Mouse (Mus musculus) urinary bladder, postnatal 14 days (tissue): ENCODE measurements around the gene Letmd1.
A peak's percentile ranks its signal among the peaks of the same experiment; 100 is the strongest.
"Not testable (repeated sequence)": the region's sequence is repeated elsewhere in the genome, so short reads cannot be mapped to it uniquely, and the experiment has no call there.

Experiments used
- DNase-seq: peaks from one replicate; pipeline ENCODE4 v3.0.0; 2021; ENCODE audit warnings: low spot score

Letmd1 gene

DNA sequence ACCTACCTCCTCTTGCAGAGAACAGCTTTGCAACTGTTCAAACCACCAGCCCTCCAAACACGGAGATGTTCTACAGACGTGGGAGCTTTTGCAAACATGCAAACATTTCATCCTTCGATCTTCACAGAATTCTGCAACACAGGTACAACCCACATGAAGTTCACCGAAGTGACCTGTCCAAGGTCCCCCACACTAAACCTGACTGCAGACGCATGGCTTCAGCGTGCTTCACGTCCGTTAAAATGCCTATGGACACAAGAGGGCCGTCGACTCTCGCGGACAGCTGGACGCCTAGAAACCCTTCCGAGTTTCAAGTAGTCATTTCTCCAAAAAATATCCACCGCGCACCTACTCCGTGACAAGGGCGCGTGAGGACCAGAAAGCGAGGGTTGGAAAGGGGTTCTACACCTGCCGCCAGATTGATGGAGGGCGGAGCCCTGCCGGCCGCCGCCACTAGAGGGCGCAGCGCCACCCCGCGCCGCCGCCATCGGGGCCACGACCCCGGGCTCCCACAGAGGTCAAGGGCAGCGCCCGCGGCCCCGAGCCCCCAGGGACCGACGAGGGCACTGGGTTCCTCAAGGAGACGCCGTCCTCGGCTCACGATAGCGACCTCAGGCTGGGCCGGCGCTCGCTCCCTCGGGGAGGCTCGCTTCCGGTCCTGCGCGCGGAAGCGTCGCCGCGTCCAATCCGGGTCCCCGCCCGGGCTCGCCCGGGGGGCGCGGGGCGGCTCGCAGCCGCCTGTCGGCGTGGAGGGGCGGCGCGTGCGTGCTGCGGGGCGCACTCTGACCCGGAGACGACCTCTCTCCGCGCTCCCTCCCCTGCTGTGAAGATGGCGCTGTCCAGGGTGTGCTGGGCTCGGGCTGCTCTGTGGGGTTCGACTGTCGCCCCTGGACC is at the start of gene Letmd1:
TSS of gene Letmd1 (plus strand) at position 729 of the 894 bp plus-strand sequence.
- DNase-seq: peak; percentile 84

DNA sequence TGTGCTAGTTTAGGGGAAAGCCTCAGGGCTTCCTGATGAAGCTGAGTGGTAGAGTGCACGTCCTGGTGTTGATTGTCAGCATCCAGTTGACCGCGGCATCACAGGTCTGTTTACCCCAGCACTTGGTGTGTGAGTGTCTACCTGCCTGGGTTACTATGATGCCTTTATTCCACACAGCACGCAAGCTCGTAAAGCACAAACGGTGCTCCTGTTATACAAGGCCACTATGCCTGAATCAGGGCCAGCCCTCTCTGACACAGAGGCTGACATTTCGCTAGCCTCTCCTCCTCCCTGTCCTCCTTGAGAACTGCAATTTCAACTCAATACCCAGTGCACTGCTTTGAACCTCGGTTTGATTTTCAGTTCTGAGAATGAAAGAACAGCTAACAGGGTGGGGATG is 49.5 kb upstream of the Letmd1 start:
- no peak for DNase-seq

DNA sequence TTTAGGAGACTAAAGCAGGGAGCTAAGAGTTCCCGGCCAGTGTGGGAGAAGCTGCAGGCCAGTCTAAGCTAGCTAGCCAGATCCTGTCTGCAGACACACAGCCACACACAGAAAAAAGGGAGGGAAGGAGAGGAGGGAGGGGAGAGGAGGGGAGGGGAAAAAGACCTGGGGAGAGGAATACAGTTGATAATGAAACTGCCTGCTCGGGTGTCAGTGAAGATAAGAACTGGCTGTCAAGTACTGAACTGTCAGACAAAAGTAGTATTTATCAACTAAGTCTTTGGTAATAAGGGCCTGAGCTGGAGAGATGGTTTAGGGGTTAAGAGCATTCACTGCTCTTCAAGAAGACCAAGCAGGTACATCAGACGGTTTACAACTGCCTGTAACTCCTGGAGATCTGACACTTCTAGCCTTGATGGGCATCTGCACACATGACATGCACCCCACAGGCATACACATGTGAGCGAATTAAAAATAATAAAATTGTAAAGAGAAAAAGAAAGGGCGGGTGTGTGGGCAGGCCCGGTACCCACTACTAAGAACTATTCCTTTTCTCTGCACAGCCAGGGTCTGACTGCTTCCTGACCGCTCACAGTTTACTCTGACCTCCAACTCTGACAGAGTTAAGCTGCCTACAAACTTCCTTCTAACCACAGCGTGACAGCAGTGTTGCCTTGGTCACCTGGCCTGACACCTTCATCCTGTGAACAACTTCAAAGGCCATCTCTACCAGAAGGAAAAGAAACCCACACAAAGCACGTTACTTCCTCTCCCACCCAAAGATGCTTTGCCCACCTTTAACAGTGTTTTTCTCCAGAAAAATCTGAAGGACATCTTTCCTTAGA is 48.7 kb upstream of the Letmd1 start:
- no peak for DNase-seq

DNA sequence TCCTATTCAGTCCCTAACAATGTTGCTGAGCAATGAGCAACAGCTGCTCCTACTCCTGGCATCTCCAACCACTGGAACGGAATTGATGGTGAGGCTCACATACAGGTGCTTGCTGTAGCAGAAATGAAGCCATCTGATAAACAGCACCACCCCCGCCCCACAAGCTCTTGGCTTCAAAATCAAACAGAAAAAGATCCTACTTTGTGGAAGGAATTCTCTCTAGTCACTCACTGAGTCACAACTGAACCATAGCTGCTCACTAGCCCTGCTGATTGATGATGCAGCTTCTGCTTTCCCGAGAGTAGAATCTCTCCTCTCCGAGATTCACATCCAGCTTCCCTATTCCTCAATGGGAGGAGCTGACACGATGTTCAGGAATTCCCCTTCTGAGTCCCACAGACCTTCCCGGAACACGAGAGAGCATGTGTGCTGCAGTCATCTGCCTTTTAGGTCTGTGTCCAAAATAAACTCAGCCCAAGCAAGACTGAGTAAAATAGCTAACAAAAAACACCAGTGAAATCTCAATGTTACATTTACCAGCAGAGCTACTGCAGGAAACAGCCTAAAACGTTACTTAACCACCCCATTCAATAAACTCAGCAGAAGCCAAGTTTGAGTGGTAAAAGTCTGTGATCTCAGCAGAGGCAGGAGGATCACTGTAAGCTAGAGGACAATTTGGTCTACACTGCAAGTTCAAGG is 47.6 kb upstream of the Letmd1 start:
- no peak for DNase-seq

DNA sequence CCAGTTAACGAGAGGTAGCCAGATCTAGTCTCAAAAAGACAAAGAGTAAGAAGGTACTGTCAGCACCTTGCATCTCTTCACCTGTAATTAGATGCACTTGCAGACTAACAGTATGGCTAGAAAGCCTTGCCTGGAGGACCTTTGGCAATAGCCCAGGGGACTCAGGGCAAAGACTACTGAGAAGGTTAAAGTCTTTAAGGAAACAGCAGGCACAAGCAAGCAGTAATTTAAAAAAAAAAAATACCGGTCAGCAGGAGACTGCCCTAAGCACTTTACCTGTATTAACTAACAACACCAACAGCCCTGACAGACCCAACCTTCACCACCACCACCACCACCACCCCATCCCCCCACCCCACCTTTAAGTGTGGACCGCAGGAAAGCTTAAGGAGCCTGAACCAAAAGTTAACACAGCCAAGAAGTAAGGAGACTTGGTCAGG is 47.0 kb upstream of the Letmd1 start, which contains the start of gene Gm5475:
TSS of gene Gm5475 (plus strand) at position 390 of the 440 bp plus-strand sequence.
- not testable (repeated sequence) for DNase-seq

DNA sequence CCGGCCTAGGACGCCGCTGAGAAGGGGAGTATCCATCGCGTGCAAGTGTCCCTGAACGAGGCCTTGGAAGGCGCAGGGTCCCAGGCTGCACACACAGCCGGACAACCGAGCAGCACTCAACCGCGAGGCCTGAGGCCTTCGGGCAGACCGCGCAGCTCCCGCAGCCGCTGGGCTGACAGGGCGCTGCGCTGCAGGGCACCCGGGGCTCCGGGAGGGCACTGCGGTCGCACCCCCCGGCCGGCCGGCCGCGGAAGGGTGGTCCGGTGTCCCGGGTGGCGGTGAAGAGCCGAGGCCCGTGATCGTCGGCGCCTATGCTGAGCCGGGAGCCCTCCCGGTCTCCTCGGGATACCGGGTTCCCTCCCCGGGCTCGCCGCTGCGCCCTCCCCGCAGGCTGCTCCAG is 46.3 kb upstream of the Letmd1 start:
- DNase-seq: peak; percentile 34

DNA sequence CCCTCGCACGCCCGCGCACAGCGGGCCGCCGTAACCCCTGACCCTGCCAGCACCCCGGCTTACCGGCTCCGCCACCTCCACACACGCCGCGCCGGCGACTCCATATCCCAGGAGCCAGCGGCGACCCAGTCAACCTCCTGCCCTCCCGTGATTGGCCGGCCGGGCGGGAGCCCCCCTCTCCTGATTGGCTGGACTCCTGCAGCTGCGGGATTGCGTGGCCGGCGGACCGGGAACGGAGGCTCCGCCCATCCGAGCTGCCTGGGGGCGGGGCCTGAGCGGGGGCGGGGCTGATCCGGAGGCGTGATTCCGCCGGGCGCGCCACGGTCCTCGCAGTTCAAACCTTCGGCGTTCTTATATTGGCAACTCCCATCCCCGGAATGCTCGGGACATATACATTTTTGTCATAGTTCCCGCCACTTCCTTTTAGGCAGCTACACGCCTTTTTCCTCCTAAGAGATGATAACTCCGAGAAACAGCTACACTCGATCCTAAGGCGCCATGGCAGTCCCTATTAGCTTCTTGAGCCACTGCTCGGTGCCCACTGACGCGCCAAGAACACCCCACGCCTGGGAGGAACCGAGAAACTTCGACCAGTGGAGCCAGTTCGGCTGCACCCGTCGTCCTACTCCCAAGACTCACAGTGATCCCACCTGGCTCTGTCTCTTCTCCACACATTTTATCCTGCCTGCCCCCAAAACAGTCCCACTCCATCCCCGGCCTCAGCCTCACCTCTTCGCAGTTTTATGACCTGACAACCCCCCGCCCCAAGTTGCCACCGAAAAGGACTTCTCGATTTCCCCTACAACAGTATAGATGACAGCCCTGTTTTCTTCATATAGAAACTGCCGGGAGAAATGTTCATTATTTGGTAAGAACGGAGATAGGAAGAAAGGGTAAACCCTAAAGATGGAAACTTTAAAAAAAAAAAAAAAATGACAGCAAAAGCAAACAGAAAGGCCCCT is 45.6 kb upstream of the Letmd1 start:
- peak; percentile 97 for DNase-seq

DNA sequence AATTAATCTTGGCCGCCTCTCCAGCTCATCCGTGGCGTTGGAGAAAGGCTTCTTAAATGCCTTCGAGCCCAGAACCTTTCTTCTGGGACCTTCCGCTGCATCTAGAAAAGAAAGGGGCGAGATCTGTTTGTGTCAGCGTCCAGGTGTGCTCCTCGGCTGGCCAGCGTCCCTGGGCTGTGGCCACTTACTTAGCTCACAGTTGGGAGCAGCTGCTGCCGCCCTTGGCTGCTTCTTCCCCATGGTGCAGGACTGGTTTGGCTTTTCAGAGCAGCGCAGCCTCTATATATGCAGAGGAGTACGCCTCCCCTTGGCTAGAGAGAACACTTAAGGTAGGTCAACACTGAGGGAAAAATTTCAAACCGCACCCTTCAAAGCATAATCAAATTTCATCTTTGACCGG is 44.9 kb upstream of the Letmd1 start:
- peak; percentile 49 for DNase-seq

DNA sequence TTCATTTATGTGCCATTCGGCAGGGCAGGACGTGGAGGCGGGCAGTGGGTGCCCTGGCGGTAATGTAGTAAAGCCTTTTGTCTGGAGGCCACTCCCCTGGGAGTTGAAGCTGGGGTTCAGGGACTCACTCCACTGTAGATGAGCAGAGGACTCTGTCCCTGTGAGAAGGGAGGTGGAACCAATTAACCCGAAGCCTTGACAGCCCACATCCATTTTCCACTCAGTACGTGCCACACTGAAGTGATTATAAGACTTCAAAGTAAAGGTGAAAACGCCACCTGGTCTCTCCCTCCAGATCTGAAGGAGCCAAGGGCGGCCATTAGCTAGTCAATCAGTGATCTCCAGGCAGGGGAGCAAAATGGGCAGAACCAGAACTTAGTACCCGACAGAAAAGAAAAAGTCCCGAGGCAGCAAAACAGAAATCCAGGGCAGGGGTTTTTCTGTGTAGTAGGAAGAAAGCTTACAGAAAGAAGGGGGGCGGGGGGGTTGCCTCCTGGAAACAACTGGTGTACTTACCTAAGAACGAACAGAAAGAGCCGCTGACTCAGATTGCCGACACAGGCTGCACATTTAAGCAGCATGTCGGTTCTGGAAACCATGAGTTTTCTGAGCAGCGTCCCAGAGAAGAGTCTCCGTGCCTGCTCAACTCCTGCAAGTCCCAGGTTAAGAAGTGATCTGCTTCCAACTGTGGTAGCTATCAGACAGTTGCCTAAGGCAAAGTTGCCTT is 44.3 kb upstream of the Letmd1 start, which contains the start of gene Slc11a2:
TSS of gene Slc11a2 (minus strand) at position 677 of the 727 bp plus-strand sequence.
- no peak for DNase-seq

DNA sequence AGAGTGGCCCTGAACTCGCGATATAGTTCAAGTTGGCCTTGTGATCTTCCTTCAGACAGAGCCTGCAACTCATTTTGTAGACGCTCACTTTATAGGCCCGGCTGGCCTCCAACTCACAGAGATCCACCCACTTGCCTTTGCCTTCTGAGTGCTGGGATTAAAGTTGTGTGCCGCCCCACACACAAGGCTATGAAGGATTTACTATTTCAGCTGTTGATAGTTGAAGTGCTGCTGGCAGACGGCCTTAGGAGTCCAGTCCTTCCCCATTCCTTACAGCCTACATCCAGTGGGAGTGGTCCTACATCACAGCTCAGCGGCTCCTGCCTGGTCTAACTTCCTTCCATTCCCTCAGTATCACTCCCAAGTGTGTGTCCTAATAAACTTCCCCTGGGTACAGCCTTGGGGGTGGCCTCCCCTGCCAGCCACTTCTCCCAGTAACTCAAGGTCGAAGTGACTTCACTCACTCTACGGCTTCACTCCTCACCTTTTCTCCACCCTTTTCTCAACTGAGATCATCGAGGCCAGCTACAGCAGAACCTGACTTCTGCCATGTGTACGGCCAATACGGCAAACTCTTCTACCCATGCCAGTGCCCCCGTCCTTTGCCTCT is 40.4 kb upstream of the Letmd1 start:
- peak; percentile 52 for DNase-seq

DNA sequence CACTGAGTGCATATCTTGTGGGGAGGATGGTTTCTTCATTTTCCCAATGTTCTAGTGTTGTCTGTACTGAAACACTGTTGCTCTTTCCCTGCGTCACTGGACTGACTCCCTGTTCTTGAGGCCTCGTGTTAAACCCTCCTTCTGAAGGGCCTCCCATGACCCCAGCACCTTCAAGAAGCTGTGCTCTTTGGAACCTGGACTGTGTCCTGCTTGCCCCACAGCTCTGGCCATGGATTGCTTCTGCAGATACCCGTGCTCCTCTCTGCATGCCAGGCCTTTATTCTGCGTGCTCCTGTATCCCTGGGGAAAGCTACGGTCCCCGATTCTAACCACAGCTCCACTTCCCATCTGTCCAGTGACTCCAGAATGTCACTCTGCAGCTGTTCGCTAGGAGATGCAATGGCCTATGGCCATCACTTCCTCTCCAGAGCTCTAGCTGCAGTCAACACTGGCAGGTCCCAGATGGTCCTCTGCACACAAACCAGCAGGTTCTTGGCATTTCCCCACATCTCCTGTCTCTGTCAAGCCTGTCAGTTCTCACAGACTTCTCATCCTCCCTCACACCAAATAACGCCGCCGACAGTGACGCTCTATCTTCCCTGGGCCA is 38.8 kb upstream of the Letmd1 start:
- DNase-seq: no peak

DNA sequence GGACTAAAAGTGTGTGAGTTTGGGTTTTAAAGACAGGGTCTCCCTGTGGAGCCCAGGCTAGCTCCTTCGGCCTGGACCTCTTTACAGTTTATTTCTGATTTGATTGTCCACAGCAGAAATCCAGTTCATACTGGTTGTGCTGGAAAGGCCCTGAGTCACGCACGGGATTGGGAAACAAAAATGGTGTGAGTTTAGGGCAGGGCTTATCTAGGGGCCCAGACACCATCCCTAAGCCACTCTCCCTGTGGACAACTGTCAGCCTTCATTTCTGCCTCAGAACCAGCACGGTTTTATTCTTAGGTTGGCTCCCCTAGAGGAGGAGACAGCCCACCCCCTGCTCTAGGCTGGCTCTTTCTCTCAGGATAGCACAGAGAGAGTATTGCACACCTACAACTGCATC is 35.6 kb upstream of the Letmd1 start:
- DNase-seq: no peak

DNA sequence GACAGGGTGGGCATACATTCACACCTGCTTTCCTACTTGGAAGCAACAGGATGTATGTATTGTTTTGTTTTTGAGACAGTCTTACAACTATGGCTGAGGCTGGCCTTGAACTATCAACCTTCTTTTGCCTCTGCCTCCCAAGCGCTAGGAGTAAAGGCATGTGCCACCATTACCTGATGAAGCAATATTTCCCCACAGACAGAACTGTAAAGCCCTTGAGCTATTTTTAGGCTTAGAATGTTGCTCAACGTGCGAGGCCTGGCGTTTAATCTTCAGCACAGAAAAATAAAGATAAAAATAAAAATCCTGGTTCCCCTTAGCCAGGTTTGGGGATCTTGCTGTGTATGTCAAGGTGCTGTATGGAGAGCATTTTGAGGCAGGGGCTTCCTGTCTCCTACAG is 32.7 kb upstream of the Letmd1 start:
- no peak for DNase-seq

DNA sequence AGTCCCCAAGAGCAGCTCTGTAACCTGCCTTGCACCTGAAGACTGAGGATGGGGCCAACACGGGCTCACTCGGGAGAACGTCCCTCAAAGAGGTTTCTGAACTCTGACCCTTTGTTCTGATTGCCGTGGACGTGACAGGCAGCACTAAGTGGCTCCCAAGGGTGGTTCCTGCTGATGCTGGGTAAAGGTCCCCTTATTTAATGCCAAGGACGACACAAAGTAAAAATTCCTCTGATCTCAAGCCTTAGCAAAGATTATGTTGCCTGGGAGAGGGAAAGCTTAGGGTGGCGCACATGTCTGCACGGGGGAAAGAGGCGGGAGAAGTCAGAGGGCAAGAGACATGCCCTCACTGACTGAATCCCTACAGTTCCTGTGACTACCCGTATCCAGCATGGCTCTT is 32.3 kb upstream of the Letmd1 start:
- DNase-seq: no peak

DNA sequence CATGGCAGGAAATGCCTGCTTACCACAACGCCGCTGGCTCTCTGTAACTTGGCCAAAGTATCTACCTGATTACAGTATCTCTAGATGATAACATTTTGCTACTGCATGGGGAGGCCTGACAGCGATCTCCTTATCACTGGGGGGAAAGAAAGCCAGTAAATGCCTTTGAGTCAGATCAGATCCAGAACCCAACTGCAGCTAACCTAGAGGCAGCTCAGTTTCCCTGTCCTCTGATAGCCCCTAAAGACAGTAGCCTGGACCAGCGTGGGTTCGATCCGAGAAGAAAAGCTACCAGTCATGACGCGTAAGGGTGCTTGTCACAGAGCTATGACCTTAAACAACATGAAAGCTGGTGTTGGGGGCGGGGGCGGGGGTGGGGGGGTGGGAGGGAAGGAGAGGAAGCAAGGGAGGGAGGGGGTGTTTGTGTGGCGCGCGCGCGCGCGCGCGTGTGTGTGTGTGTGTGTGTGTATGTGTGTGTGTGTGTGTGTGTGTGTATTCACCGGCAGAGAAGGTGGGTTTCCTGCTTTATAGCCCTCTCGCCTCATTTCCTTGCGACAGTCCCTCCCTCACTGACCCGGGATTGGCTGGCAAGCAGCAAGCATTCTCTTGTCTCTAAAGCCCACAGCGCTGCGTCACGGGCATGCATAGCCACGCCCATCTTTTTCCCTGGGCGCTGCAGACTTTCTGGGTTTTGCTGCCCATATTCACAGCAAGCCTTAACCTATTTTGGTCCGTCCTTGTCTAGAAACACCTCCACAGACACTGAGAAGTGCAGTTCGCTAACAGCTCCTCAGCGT is 25.5 kb upstream of the Letmd1 start:
- DNase-seq: peak; percentile 88

DNA sequence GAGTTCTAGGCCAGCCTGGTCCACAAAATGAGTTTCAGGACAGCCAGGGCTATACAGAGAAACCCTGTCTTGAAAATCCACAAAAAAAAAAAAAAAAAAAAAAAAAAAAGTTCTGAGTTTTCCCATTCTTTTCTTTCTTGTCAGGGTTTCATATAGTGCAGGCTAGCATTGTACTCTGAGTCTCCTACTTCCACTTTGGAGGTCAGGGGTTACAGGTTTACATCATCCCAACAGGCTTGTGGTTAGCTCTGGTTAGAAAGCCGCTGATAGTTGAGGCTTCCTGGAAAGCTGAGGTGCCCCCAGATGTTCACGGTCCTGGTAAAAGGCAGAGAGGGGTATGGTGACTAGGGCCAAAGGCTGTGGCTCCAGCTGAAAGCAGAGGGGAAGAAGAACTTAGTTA is 21.9 kb upstream of the Letmd1 start:
- no peak for DNase-seq

DNA sequence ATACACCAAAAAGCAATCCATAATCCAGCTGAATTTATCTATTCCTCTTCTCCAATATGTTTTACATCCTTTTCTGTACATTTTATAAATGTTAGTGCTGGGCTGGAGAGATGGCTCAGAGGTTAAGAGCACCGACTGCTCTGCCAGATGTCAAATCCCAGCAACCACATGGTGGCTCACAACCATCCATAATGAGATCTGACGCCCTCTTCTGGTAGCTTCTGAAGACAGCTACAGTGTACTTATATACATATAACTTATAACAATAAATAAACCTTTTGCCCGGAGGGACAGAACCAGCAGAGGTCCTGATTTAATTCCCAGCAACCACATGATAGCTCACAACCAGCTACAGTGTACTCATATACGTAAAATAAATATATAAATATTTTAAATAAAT is 20.3 kb upstream of the Letmd1 start:
- no peak for DNase-seq

DNA sequence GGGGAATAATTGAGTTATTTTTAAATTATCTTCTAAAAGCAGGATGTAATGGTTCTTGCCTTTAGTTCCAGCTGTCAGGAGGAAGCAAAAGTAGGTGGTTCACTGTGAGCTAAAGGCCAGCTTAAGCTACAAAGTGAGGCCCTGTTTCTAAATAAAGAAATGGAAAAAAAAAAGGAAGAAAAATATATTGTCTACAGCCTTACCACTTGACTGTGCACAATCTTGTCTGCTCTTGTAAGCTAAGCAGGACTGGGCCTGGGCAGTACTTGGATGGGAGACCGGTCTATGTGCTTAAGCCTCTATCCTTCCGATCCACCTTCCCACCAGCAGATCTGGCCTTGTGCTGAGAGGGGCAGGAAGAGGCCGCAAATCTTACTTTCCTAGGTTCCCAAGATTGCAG is 19.3 kb upstream of the Letmd1 start:
- DNase-seq: no peak

DNA sequence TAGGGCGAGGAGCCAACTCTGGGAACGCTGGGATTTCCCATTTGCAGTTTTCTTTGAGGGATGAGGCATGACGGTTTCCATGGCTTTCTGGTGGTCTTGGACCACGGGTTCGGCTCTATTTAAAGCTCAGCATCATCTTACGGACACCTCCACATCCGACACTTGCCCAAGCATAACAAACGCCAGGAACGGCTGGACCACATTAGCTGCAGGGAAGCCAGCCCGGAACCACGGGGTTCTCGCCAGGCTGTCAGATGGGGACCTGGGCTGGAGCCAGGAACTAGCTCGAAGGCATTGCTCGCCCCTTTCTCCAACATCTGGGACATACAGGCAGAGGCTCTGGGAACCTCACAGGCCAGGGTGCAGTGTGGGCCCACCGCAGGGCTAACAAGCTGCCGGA is 17.6 kb upstream of the Letmd1 start:
- peak; percentile 32 for DNase-seq
